Mouse (Mus musculus) hindbrain, postnatal 0 days (tissue): ENCODE results near the gene Fam166b. TPM values are rescaled to one million over a fixed set of nuclear protein-coding genes. Genes with fewer than 3 reads are reported as not detected.
A peak's percentile ranks its signal among the peaks of the same experiment; 100 is the strongest.

Source experiments
- ATAC-seq: fragments of 200-750 bp; cut with Nextera tagmentation; 2 replicates; pipeline ENCODE4 v1.8.0; 2017; ENCODE audit warnings: mild to moderate bottlenecking, moderate TSS enrichment, moderate library complexity
- DNase-seq: peaks from one replicate; pipeline ENCODE4 v3.0.0-alpha.2; 2015; ENCODE audit warnings: low spot score
- H3K27ac ChIP-seq: fragments of 300-500 bp; sonication (generic); 2 replicates; pipeline ENCODE4 v1.5.1; 2014; ENCODE audit warnings: mild to moderate bottlenecking
- H3K27me3 ChIP-seq: fragments of 300-500 bp; sonication (generic); 2 replicates; pipeline ENCODE4 v1.6.1; 2014; ENCODE audit warnings: low read length, mixed read lengths; ENCODE audit not compliant: insufficient read depth
- H3K36me3 ChIP-seq: fragments of 300-500 bp; sonication (generic); 2 replicates; pipeline ENCODE4 v1.6.1; 2014; ENCODE audit warnings: low read length, mixed read lengths; ENCODE audit not compliant: insufficient read depth
- H3K4me1 ChIP-seq: fragments of 300-500 bp; sonication (generic); 2 replicates; pipeline ENCODE4 v1.6.1; 2014; ENCODE audit warnings: antibody characterized with exemption, low read length, mixed read lengths; ENCODE audit not compliant: insufficient read depth
- H3K4me2 ChIP-seq: fragments of 300-500 bp; sonication (generic); 2 replicates; pipeline ENCODE4 v1.6.1; 2014; ENCODE audit warnings: low read depth, mild to moderate bottlenecking, low read length, moderate library complexity, mixed read lengths
- H3K4me3 ChIP-seq: fragments of 300-500 bp; sonication (generic); 2 replicates; pipeline ENCODE4 v1.5.1; 2014; ENCODE audit warnings: low read length
- H3K9ac ChIP-seq: fragments of 300-500 bp; sonication (generic); replicated peaks from 2 replicates; pipeline ENCODE4 v1.6.1; 2014; ENCODE audit warnings: mild to moderate bottlenecking, low read length, moderate library complexity, mixed read lengths
- H3K9me3 ChIP-seq: fragments of 300-500 bp; sonication (generic); 2 replicates; pipeline ENCODE4 v1.6.1; 2016; ENCODE audit warnings: low read length, mixed read lengths
- CTCF ChIP-seq: IDR thresholded peaks from 2 replicates; pipeline ENCODE4 v1.5.1; 2016; ENCODE audit warnings: antibody characterized with exemption, control low read depth, low read depth
- WGBS: fragments of 180-500 bp; shearing (Covaris S2); extraction: QIAGEN DNeasy Blood & Tissue Kit; methylation state at CpG from one replicate; pipeline ENCODE4 v1.1.7; 2014; 5-methylcytosine and 5-hydroxymethylcytosine counted together
- polyA plus RNA-seq: library from polyadenylated mRNA; unstranded; fragments of >200 nt; fragmentation: Nextera tagmentation; extraction: Ambion mirVana; gene quantifications from 2 replicates; pipeline ENCODE4 v1.2.1, GENCODE M21; 2015
- total RNA-seq: library from RNA; depleted of rRNA; stranded (reverse); fragments of >200 nt; gene quantifications from 2 replicates; pipeline ENCODE4 v1.2.3, GENCODE M21; 2014

Gene Fam166b
- total and polyA plus RNA-seq, 2 experiments from 2014 or later: 1.4 to 1.6 TPM

DNA sequence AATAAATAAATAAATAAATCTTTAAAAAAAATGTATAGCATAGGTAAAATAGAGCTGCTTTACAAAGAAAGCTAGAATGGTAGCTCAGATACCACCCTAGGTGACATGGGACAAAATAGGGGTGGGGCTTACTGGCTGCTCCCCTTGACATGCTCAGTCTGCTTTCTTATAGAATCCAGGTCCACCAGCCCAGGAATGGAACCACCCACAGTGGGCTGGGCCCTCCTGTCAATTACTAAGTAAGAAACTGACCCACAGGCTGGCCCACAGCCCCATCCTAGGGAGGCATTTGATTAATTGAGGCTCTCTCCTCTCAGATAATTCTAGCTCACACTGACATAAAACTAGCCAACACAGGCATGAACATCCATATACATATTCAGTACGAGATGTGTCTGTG, 3.9 kb upstream of the Fam166b start:
- no peak for DNase-seq
- Histone ChIP-seq H3K27me3 (no peaks in the 10 kb centered on the region), H3K4me2 (no peak overlapping the region), H3K36me3 (no peaks in the 10 kb centered on the region), H3K9me3 (no peaks in the 10 kb centered on the region), H3K4me1 (no peaks in the 10 kb centered on the region), H3K27ac (no peak overlapping the region), H3K4me3 (no peak overlapping the region), H3K9ac (no peak overlapping the region)
- 86% methylated on average over 1 of the region's 1 CpGs for WGBS
- no peak for ATAC-seq
- no peak for TF ChIP-seq CTCF

DNA sequence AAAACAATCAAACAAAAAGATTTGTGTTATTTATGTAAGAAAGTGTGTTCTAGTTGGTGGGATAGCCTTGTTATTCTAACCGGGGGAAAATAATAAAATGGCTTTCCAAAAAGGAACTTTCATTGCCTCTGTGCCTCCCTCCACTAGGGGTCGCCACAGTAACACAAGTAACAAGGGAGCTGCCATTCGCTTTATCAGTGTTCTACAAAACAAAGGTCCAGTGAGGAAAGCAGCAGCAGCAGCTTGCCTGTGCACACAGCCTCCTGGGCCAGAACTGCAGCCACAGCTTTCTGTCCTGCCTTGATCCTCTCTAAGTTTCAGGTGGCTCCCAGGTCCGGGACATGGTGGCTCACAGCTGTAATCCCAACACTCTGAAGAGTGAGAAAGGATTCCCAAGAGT, 2.8 kb upstream of the Fam166b start:
- Histone ChIP-seq H3K4me1 (no peaks in the 10 kb centered on the region), H3K27ac (peak overlapping the region; percentile 3; the same call in 1 of the 2 replicates), H3K36me3 (0 out of 2 replicates have a peak, but pooled peaks cover 7% of the 10 kb centered on the region), H3K4me3 (no peak overlapping the region), H3K9me3 (no peaks in the 10 kb centered on the region), H3K9ac (no peak overlapping the region), H3K4me2 (no peak overlapping the region), H3K27me3 (no peaks in the 10 kb centered on the region)
- DNase-seq (peak; percentile 94), ATAC-seq (peak; percentile 58)
- peak; percentile 95 for TF ChIP-seq CTCF
- 5% methylated on average over 4 of the region's 4 CpGs for WGBS

DNA sequence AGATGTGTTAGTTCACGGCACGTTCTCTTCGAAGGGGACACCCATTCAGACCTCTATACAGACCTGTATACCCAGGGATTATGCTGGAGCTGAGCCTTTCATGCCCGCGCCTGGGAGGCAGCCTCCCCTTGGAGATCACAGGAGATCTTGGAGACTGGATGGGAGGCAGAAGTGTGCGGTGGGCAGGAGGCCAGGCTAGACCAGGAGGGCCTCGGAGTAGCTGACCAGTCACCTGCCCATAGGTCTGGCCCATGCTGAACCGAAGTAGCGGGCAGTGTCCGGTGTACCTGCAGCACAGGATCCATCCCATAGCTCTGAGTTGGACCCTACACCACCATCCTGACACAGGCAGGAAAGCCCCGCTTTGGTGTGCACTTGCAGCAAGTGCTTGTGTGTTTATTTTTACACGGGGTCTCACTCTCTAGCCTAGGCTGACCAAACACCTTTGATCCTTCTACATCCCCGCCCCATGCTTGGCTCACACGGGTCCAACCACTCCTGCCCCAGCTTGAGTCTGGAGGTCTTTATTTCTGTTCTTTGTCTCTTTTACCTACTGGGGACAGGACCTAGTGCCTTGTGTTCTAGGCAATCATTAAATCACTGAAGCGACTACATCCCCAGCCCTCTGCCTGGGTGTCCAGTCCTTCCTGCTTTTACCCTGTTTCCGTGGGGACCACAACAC, 613 bp downstream of the Fam166b start:
- ATAC-seq (no peak), DNase-seq (no peak)
- Histone ChIP-seq H3K9ac (no peak overlapping the region; the same call in 1 of the 2 replicates), H3K27me3 (no peaks in the 10 kb centered on the region), H3K27ac (peak overlapping the region; percentile 36; the same call in 1 of the 2 replicates), H3K9me3 (no peaks in the 10 kb centered on the region), H3K4me2 (peak overlapping the region; percentile 23; the same call in 1 of the 2 replicates), H3K4me1 (no peaks in the 10 kb centered on the region), H3K36me3 (peaks cover 39% of the 10 kb centered on the region), H3K4me3 (no peak overlapping the region)
- WGBS: 35% methylated on average over 16 of the region's 16 CpGs
- no peak for TF ChIP-seq CTCF

DNA sequence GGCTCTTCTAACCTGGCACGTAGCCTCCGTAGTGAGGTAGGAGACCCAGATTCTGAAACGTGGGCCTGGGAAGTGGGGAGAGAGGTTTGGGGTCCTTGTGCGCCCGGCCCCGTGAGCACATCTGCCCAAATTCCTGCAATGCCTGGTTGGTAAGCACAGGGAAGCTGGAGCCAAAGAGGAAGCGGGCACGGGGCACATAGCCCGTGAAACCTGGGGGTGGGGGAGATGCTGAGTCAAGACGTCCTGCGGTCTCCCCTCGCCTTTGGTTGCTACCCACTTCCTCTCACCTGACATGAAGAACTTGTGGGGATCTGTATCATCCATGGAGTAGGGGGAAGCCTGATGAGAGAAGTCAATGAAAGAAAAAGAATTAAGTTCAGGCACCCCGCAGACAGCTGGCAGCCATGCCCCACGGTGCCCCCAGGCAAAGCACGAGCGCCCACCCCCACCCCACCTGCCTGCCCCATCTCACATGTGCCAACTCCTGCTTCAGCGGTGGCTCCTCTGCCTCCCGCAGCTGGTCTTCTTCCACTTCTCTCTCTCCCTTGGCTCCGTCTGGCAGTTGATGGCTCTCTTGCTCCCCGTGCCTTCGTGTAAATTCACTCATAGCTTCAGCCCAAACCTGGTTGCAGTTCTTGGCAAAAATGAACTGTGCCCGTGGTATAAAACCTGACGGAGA, 1.3 kb downstream of the Fam166b start:
- WGBS: 22% methylated on average over 23 of the region's 23 CpGs
- ATAC-seq: no peak

DNA sequence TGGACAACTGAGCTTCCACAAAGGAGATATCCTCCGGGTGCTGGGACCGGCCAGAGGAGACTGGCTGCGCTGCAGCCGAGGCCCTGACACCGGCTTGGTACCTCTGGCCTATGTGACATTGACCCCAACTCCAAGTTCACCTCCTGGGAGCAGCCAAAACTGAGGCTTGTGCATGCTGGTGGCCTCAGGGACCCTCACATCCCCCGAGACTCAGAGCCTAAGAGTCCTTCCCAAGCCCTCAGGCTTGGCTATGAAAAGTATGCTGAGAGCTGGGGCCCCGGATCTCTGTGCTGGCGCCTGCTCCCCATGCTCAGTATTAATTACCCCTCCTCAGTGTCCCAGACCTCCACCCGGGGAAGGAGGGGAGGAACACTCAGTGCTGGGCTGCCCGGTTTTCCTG, 2.4 kb downstream of the Fam166b start:
- no peak for DNase-seq
- TF ChIP-seq CTCF: no peak
- no peak for ATAC-seq
- Histone ChIP-seq H3K27me3 (no peaks in the 10 kb centered on the region), H3K9me3 (no peaks in the 10 kb centered on the region), H3K9ac (0 out of 2 replicates have a peak overlapping the region, but pooled peaks have one; percentile 13), H3K4me3 (no peak overlapping the region), H3K36me3 (peaks cover 58% of the 10 kb centered on the region), H3K27ac (no peak overlapping the region), H3K4me2 (no peak overlapping the region), H3K4me1 (no peaks in the 10 kb centered on the region)
- WGBS: 57% methylated on average over 10 of the region's 10 CpGs

More for the DNA sequence above, 1.3 kb downstream of the Fam166b start:
- Histone ChIP-seq H3K4me2 (0 out of 2 replicates have a peak overlapping the region, but pooled peaks have one; percentile 10), H3K4me1 (no peaks in the 10 kb centered on the region), H3K9ac (no peak overlapping the region), H3K4me3 (no peak overlapping the region), H3K27ac (0 out of 2 replicates have a peak overlapping the region, but pooled peaks have one; percentile 36), H3K27me3 (no peaks in the 10 kb centered on the region), H3K9me3 (no peaks in the 10 kb centered on the region), H3K36me3 (peaks cover 46% of the 10 kb centered on the region)
- no peak for TF ChIP-seq CTCF
- peak; percentile 37 for DNase-seq

DNA sequence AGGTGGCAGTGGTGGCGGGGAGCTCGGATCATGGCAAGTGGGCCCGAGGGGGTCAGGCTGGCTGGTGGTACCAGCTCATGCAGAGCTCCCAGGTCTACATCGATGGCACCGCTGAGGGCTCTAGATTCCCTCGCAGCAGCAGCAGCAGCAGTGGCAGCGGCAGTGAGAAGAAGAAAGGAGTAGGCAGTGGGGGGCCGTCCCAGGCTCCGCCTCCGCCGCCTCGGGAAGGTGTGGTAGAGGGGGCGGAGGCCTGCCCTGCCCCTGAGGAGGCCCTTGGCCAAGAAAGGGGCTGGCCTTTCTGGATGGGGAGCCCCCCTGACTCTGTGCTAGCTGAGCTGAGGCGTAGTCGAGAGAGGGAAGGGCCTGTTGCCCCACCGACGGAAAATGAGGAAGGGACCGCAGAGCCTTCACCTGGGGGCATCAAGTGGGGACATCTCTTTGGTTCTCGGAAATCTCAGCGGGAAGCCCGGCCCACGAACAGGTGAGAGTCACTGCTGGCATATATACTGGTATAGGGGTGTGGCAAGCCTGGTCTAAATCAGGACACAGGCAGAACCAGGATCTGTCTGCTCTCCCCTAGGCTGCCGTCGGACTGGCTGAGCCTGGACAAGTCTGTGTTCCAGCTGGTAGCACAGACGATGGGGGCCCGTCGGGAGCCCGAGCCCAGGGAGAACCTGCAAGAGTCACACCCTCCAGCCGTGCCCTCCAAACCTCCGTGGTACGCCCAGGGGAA, 3.1 kb downstream of the Fam166b start:
- ATAC-seq (no peak), DNase-seq (no peak)
- no peaks in the 10 kb centered on the region for H3K9me3 ChIP-seq
- H3K27ac ChIP-seq: no peak overlapping the region
- H3K4me3 ChIP-seq: no peak overlapping the region
- 31% methylated on average over 31 of the region's 31 CpGs for WGBS
- H3K4me2 ChIP-seq: no peak overlapping the region
- H3K36me3 ChIP-seq: peaks cover 59% of the 10 kb centered on the region
- no peaks in the 10 kb centered on the region for H3K4me1 ChIP-seq
- TF ChIP-seq CTCF: no peak
- no peak overlapping the region for H3K9ac ChIP-seq
- H3K27me3 ChIP-seq: no peaks in the 10 kb centered on the region
